ENCODE assay signal across 9 mouse cellular contexts in the genomic region with DNA sequence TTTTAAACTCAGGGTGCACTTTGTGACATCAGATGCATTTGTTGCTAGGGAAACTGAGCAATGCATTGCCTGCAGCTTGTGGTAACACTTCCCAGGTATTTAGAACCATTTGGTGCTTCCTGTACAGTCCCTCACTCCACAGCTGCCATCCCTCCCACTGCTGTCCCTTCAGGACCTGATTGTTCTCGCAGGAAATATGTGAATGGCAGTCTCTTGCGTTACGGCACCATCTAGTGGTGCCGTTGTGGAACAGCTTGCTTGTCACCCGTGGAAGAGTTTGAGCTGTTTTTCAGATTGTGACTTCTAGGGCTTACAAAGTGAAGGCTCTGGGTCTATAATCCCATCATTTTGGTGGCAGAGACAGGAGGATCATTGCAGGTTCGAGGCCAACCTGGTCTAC. TPM values are rescaled to one million over a fixed set of nuclear protein-coding genes. Genes with fewer than 3 reads are reported as not detected.
DNase-seq lines count a peak whose midpoint lies in the region; TF ChIP-seq lines count a peak whose summit lies in the region.
"Had no signal": no experiment of that assay in that cellular context is flagged by ENCODE, and none has a peak within 500 bp of the region (broad histone marks: within the 10 kb centered on the region; RNA-seq: fewer than 3 reads in every experiment).

No protein-coding gene starts in this region.

- H3K4me3 ChIP-seq in heart, embryonic 10.5 days: no peak overlapping the region
- H3K4me3 ChIP-seq in ES-E14 (ENCODE audit: insufficient read depth in 1 of 2, low read depth in 1 of 2, low read length in 2 of 2, poor library complexity in 1 of 2, severe bottlenecking in 1 of 2): no peak overlapping the region
- H3K4me3 ChIP-seq: liver, embryonic 15.5 days had no signal

- WGBS in heart, embryonic 10.5 days: 2% methylated on average over 6 of the region's 6 CpGs

- no peaks in the 10 kb centered on the region for H3K36me3 ChIP-seq in heart, embryonic 10.5 days
- no peaks in the 10 kb centered on the region for H3K36me3 ChIP-seq in ES-E14 (ENCODE audit: control insufficient read depth, insufficient read depth, low read length, poor library complexity, severe bottlenecking)
- H3K36me3 ChIP-seq: liver, embryonic 15.5 days had no signal

- H3K27ac ChIP-seq in heart, embryonic 10.5 days: no peak overlapping the region
- H3K27ac ChIP-seq in ES-E14 (ENCODE audit: insufficient read depth, low read depth, low read length, poor library complexity, severe bottlenecking): no peak overlapping the region
- H3K27ac ChIP-seq: liver, embryonic 15.5 days had no signal

- H3K9ac ChIP-seq in ES-E14 (ENCODE audit: insufficient read depth, low read depth, low read length, poor library complexity, severe bottlenecking): no peak overlapping the region
- H3K9ac ChIP-seq: liver, embryonic 15.5 days had no signal

- H3K27me3 ChIP-seq in heart, embryonic 10.5 days (ENCODE audit: insufficient read depth, poor library complexity, severe bottlenecking): peaks cover 28% of the 10 kb centered on the region
- H3K27me3 ChIP-seq: liver, embryonic 15.5 days had no signal

- in situ Hi-C loops in ES-E14 (cut with MboI; ENCODE audit: low sequenced_read_pairs in 2 of 2, unreplicated experiment in 2 of 2): no loop called here

- no peaks in the 10 kb centered on the region for H3K4me1 ChIP-seq in heart, embryonic 10.5 days
- peaks cover 1 to 7% of the 10 kb centered on the region in 2 experiments; a peak in 1 of 4 replicates for H3K4me1 ChIP-seq in ES-E14 (ENCODE audit: control insufficient read depth in 2 of 2, insufficient read depth in 2 of 2, low read length in 2 of 2, poor library complexity in 1 of 2)
- H3K4me1 ChIP-seq: liver, embryonic 15.5 days had no signal

- intact Hi-C loops in left cerebral cortex, postnatal 14 days (cut with DNase I): loop anchor here (2.0 to 5.0 kb wide), 2 partner anchors 209 to 248 kb away; no protein-coding TSS in a partner anchor

- DNase-seq in heart, adult 8-10 months (ENCODE audit: low spot score): peak; percentile 7
- no peak for DNase-seq in heart, embryonic 10.5 days (ENCODE audit: low spot score)
- peak; percentile 60 for DNase-seq in ES-E14 (ENCODE audit: low read depth, low spot score)
- DNase-seq in cerebellum, adult 9-10 months: peak; percentile 18
- DNase-seq in heart, postnatal 4 days: peak; percentile 51
- DNase-seq in left cerebral cortex, postnatal 14 days (ENCODE audit: low spot score in 2 of 2): peak; percentile 70
- DNase-seq in naive thymus-derived CD4-positive, alpha-beta T cell, adult 2 months (ENCODE audit: low read depth): peak; percentile 18
- DNase-seq in c-Kit-positive CD71-positive TER-119-positive erythroid progenitor cells, embryonic 14.5 days (ENCODE audit: low spot score): no peak

- no peaks in the 10 kb centered on the region for H3K9me3 ChIP-seq in heart, embryonic 10.5 days
- H3K9me3 ChIP-seq in ES-E14 (ENCODE audit: control insufficient read depth, insufficient read depth, low read depth, low read length): no peaks in the 10 kb centered on the region
- H3K9me3 ChIP-seq: liver, embryonic 15.5 days had no signal

TF ChIP-seq in ES-E14, 5 proteins besides CTCF, POLR2A, EP300 and RAD21:
- TF ChIP-seq MAFK (IDR thresholded peaks at IDR 0.05; ENCODE audit: insufficient read depth, low read depth, low read length) (no peak), ZC3H11A (IDR thresholded peaks at IDR 0.05; ENCODE audit: borderline replicate concordance, low read depth, low read length) (peak; percentile 39; the same call in 1 of the 2 replicates)

RNA-seq across cellular contexts. Expression of a gene that starts 31.6 kb away (rescaled TPM):
- not detected for total RNA-seq in heart, adult 8-10 months (2022)
- not detected in 2 replicates for polyA plus RNA-seq in heart, embryonic 10.5 days (2016; fragmentation: Nextera tagmentation; extraction: Ambion mirVana)
- total RNA-seq in ES-E14 (2012; rRNA removed): 0.26 and 0.62 TPM in 2 replicates
- total RNA-seq in heart, postnatal 4 days (2021): not detected
- under 1 TPM in 1 of 2 experiments, not detected in 1; 0.13 TPM for total RNA-seq in left cerebral cortex, postnatal 14 days (2021)
- polyA plus RNA-seq: liver, embryonic 15.5 days had no signal

Comparison
In these comparisons a context has a peak if more than half of its experiments do, and no peak if none do; other contexts are left out.
1. DNase-seq: peak in heart, adult 8-10 months (single experiment), ES-E14 (single experiment), cerebellum, adult 9-10 months (single experiment), heart, postnatal 4 days (single experiment), left cerebral cortex, postnatal 14 days (2 of 2) and naive thymus-derived CD4-positive, alpha-beta T cell, adult 2 months (single experiment); none in heart, embryonic 10.5 days (single experiment) and c-Kit-positive CD71-positive TER-119-positive erythroid progenitor cells, embryonic 14.5 days (single experiment).